In the genomic region with DNA sequence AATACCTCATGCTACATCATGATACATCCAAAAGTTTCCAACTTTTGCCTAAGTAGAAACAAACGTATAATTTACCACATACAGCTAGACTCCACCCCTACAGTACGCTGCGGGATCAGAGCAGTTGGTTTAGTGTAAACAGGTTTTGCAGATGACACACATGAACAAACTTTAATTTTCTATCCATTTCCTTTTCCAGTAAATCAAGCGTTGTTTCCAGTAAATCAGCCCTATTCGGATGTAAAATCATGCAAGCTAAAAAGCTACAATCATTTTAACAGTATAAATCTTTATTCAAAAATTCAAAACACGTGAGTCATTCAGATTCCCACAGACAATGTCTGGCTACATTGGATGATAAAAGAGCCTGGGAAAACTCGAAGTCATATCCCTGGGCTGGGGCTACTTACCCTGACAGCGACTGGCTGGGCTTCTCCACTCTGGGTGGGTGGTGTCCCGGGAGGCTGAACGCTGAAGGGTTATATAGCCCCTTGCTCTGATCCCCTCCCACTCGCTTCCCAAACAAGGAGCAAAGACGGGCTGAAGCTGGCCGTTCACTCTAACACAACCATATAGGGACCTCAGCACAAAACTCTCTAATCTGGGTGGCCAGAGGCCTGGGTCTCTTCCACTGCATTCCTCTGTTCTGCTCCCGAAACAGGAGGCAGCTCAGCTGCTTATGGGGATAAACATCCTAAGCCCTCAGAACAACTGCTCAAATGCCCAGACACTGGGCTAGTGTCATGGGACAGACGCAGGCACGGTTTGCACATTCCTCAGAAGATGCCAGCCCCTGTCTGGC, we compare ENCODE assay signal across 8 mouse cellular contexts. TPM values are rescaled to one million over a fixed set of nuclear protein-coding genes. Genes with fewer than 3 reads are reported as not detected.
DNase-seq lines count a peak whose midpoint lies in the region; ATAC-seq and TF ChIP-seq lines count a peak whose summit lies in the region.

A gene (minus strand): TSS at position 711 of the 802 bp plus-strand sequence.

- peak within 1 kb of the TSS; percentile 42 for H3K4me3 ChIP-seq in intestine, embryonic 16.5 days (ENCODE audit: low read length)

- WGBS in intestine, embryonic 16.5 days, result 37% methylated on average over 16 of the region's 16 CpGs

- peak within 1 kb of the TSS; percentile 23 for H3K4me2 ChIP-seq in intestine, embryonic 16.5 days (ENCODE audit: low read depth, low read length)

- DNase-seq in kidney, adult 18-20 months, result peak; percentile 9
- DNase-seq in kidney, postnatal 25 days, result no peak
- DNase-seq in Patski (ENCODE audit: low read depth, low spot score), result peak; percentile 75
- no peak for DNase-seq in gastrocnemius, postnatal 25 days
- peak; percentile 18 for DNase-seq in lung, postnatal 14 days
- DNase-seq in urinary bladder, postnatal 4 days (ENCODE audit: low spot score in 2 of 2), result peak; percentile 67 to 71
- DNase-seq in cerebellum, adult 9-10 months, result no peak

- ATAC-seq in Patski, result peak; percentile 61
- peak; percentile 88 for ATAC-seq in intestine, embryonic 16.5 days

- H3K9me3 ChIP-seq in intestine, embryonic 16.5 days (ENCODE audit: control insufficient read depth, low read length), result no peaks in the 10 kb centered on the region

- TF ChIP-seq CTCF in Patski (IDR thresholded peaks at IDR 0.05), result no peak

- peak within 1 kb of the TSS; percentile 86 for H3K27ac ChIP-seq in intestine, embryonic 16.5 days (ENCODE audit: low read length)

- H3K4me1 ChIP-seq in intestine, embryonic 16.5 days (ENCODE audit: control insufficient read depth, insufficient read depth, low read length), result peaks cover 4% of the 10 kb centered on the region

- CTCF ChIA-PET in Patski (lab: Charles Lee), result interaction anchor here (0.9 to 5.5 kb wide), 10 partner anchors 9 to 42 kb away, joined by 3 to 23 read pairs (median 3); no protein-coding TSS in a partner anchor

- POLR2A ChIA-PET in Patski (lab: Charles Lee), result interaction anchor here (0.6 to 1.2 kb wide), 4 partner anchors 25 to 295 kb away, joined by 3 to 4 read pairs (median 3); a partner anchor contains a TSS

- in situ Hi-C loops in Patski (cut with MboI; ENCODE audit: low pct_unique_long_range_greater_than_20kb), result loop anchor here (5.0 kb wide), 1 partner anchor 32 kb away; no protein-coding TSS in a partner anchor

- H3K27me3 ChIP-seq in Patski, result no peaks in the 10 kb centered on the region
- no peaks in the 10 kb centered on the region for H3K27me3 ChIP-seq in intestine, embryonic 16.5 days (replicated peaks; ENCODE audit: control insufficient read depth, insufficient read depth, low read length)

- no peaks in the 10 kb centered on the region for H3K36me3 ChIP-seq in intestine, embryonic 16.5 days (ENCODE audit: control insufficient read depth, insufficient read depth, low read length)

- peak within 1 kb of the TSS; percentile 57 for H3K9ac ChIP-seq in intestine, embryonic 16.5 days (ENCODE audit: low read depth, low read length)

RNA-seq across cellular contexts. Expression of the gene that starts here (rescaled TPM):
- 787 TPM for polyA plus RNA-seq in Patski (2021)
- 100 to 1,000 TPM in 1 of 2 experiments, 10 to 100 TPM in 1; 66.9 to 129 TPM for total RNA-seq in gastrocnemius, postnatal 25 days (2021)
- 1,466 and 1,574 TPM in 2 replicates for polyA plus RNA-seq in intestine, embryonic 16.5 days (2015; fragmentation: Nextera tagmentation; extraction: Ambion mirVana)

Comparison
In these comparisons a context has a peak if more than half of its experiments do, and no peak if none do; other contexts are left out.
1. DNase-seq: peak in kidney, adult 18-20 months (single experiment), Patski (single experiment), lung, postnatal 14 days (single experiment) and urinary bladder, postnatal 4 days (2 of 2); none in kidney, postnatal 25 days (0 of 2), gastrocnemius, postnatal 25 days (single experiment) and cerebellum, adult 9-10 months (single experiment).